Mouse (Mus musculus) layer of hippocampus, adult 9-11 months (tissue): ENCODE measurements at regions not wholly inside any gene's neighbourhood (a gene's known extent, or its start where the extent isn't known, plus 50 kb on each side); places are given as distances from the start of the nearest gene placed in this dataset.

Source experiments
- DNase-seq: peaks from one replicate; pipeline ENCODE4 v3.0.0; 2022

GRCm38 (mm10) chr7:89088141-89088540 is 315.9 kb downstream of the Tmem135 start:
- DNase-seq = no peak

GRCm38 (mm10) chr7:89086348-89086747 is 317.7 kb downstream of the Tmem135 start:
- DNase-seq = peak; percentile 9

DNA sequence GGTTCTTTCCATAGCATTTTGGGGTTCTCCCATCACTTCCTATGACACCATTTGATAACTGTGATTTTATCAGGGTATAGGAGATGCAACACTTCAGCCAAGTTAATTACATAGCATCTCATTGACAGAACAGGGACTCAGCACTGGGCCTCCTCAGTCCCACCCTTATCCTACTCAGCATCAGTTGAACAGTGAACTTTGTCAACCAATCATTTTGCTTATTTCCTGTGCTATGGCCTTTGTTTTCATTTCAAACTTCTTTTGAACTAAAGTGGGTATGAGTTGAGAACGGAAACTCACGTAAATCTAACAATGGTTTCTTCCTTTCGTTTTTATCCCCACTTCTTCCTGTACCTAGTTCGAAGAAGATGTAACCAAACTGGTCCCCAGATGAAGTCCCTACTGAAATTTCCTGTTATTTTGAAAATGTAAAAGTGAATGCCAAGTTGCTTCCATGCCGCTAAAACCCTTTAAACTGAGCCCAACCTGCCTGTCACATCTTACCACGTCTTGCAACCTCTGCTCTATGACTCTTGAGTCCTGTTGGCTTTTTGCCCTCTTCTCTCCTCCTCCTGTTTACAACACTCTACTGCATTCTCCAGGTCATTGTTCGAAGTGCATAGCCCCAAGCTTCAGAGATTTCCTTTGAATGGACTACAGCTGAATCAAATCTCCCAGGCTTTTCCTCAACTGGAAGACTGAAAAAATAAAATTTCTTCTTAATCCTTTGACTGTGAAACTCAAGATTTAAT is 329.9 kb downstream of the Tmem135 start:
- no peak for DNase-seq

DNA sequence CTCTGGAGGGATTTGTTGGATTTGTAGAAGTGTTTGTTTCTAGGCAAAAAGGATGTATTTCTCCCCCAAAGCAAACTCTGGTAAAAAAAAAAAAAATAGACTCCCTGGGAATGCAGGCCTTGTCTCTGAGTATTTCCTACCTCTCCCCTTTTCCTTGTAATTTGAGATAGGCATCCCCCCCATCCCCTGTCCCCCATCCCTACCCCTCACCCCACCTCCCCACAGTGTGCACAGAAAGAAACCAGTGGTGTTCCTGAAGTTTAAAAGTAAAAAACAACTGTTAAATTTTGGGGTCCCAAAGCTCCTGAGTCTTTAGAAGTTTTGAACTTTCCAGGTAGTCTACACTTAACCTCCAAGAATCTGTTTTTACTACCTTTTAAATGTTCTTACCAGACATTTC is 334.0 kb downstream of the Tmem135 start:
- DNase-seq = no peak

DNA sequence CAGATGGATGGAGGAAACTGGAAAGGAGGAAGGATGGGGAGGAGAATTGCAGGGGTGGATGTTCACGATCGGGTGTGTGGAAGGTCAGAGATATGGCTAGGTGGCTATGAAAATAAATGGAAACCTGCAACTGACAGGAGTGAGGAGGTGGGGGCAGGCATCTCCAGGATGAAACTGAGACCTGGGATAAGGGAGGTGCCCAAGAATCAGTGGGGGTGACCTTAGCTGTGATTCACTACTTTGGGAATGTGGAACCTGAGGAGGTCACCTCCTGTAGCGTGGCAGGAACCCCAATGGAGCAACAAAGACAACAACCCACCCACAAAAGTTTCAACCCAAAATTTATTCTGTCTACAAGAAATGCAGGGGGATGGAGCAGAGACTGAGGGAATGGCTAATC is 339.6 kb downstream of the Tmem135 start:
- no peak for DNase-seq

- no peak for DNase-seq
Observed at GRCm38 (mm10) chr7:89063630-89064029, 340.4 kb downstream of the Tmem135 start.

DNA sequence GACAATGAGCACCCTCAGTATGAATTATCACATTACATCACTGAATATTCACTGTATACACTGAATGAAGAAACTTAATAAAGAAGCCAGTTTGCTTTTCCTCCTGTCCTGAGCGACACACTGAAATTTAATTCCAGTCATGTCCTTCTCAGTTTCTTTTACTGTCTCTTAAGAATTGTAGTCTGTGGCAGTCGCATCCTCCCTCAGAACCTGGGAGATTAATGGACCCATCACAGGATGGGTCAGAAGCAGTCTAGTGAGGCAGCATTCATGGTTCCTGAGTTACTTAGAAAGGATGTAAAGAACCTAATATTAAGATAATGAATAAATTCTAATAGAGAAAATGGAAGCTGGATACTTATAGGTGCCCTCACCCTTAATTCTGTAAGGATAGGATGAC is 349.5 kb downstream of the Tmem135 start:
- DNase-seq = no peak

DNA sequence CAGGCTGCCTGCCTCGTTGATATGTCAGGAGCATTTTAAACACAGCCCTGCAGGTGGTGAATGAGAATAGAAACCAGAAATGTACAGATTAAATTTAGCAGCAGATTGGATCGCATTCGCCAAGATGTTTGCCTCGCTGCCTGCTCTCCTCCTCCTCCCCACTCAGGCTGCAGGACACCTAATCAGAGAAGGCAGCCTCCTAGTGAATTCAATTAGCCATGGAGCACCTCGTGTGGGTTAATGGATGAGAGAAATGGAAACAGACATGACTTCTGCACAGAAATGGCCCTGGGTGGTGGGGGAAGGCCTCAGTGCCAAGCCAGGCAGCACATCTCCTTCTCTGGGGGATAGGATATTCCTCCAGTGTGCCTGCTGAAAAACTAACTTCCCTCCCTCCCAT is 352.8 kb downstream of the Tmem135 start:
- DNase-seq = peak; percentile 59

DNA sequence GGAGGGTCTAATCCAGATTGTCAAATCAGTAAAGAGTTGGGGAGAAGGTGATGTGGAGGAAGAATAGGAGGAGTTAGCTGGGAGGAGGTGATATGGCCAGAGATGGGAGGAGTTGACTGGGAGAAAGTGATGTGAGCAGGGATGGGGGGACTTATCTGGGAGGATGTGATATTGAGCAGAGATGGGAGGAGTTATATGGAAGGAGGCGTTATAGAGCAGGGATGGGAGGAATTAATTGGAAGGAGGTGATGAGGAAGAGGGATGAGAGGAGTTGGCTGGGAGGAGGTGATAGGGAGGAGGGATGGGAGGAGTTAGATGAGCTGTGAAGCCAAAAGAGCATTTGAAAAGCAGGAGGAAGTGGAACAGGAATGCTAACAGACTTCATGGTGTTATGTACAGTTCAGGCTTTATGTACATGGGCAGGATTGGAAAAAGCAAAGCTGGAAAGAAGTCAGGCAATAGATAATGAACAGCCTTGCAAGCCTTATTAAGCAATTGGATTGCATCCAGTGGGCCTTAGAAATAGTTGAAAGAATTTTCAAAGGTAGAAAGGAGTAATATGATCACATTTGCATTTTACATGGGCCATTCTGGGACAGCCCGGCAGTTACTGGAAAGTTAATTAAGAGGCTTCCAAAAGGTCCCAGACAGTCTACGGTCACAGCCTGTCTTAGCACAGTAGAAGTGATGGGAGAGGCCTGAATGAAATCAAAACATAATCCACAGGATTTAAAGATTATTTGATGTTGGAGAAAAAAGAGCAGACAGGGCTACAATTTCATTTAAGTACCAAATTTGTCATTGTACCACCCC is 357.4 kb downstream of the Tmem135 start:
- DNase-seq = no peak

GRCm38 (mm10) chr7:89042977-89043376 is 361.0 kb downstream of the Tmem135 start:
- DNase-seq = no peak

DNA sequence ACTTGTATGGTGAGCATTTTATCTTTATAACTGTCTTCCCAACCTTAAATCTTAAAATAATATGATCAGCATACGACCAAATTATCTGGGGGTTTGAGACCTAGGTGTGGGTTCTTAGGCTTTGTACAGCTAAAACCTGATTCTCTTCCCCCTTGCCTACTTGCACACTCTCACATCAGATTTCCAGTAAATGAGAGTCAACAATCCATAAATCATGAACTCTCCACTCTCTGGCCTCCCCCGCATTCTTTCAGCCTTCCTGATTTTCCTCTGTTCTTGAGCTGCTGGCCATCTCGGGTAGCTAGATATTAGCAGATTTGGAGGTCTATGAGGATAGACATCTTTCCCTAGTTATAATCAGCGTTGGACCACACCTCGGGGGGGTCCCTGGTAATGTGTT is 362.7 kb downstream of the Tmem135 start:
- no peak for DNase-seq

- DNase-seq = no peak
Observed at GRCm38 (mm10) chr7:89040139-89040538, 363.9 kb downstream of the Tmem135 start.

DNA sequence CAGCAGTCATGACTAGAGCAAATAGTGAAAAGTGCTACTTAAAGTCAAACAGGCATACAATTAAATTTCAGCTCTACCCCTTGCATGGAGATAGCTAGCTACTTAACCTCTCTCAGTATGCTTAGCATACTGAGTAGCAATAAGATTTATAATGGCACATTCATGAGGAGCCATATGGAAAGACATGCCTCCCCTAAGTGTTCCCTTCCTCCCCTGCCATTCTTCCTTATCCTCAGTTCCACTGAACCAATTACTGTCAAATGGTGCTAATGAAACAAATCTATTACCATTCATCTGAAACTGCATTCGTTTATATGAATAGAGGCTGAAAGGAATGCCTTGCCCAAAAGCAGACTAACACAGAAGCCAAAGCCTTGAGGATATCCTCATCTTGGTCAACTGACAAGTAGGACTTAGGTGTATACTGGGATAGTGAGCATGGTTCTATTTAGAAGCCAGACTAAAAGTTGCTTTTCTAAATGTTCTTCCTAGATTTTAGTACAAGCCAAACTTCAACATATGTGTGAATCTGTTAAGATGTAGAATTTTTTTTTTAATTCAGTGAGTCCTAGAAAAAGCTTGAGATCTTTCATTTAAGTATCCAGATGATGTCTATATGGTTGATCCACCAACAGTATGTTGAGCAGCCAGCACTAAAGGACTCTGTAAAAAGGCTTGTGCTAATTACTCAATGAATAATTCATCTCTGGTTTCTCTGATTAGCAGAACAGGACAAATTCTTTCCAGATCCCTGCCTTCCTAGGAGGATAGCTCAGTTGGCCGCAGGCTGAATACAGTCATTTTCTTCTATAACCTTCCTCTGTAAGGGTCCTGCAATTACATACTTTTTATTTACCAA is 368.7 kb downstream of the Tmem135 start:
- DNase-seq = no peak

DNA sequence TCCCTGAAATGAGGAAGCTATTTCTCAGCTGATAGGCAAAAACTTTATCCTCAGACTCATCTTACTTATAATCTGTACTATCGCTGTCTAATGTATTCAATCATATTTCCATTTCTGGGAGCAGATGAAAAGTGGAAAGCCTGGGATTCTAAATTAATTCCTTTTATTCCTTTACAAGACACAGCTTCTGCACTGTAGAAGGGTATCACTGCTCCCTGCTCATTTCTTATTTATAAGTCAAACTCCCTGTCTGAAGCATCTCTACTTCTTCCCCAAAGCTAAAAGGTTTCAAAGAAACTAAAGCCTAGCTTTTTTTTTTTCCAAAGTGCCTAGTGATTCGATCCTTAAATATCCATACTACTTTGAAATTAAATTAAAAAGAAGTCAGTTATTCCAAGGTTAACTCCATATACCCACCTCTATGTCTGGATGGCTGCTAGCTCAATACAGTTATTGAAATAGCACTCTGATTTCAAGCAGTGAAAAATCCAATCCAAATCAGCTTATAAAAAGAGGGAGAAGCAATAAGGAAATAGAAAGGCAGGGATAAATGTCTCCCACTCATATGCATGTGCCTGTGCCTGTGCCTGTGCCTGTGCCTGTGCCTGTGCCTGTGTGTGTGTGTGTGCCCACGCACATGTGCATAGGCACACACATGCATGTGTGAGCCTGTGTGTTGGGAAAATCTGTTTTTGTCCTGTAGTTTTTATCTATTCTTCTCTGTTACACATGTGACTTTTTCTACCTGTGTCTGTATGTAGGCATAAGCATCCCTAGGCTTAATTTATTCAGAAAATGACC is 380.6 kb downstream of the Tmem135 start:
- DNase-seq = no peak

- no peak for DNase-seq
Observed at GRCm38 (mm10) chr7:88998815-88999392, 405.1 kb downstream of the Tmem135 start.

DNA sequence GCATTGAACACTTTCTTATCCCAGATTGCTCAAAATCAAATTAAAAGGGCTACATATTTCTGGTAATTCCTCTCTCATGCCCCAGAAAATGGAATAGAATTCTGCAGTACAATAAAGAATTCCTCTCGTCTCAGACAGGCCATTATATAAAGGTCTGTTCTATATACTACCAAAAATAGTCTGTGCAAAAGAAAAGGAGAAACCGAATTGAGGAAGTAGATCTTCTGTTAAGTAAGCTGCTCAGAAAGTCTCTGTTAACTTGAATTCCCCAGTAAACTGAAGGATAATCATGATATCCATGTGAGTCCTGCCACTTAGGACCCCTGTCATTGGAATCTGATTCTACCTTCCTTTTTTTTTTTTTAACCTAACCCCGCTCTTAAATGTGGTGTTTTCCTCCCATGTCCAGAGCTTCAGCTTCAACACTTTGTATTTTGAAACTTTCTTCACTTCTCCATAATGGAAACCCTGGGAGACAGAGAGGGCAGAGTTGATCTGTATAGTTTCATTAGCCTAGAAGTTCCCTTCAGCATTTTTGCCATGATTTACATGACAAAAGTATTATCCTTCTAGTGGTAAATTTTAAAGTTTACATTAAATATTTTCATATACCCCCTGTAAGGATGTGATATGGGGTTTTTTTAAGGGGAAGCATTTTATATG is 406.1 kb downstream of the Tmem135 start:
- DNase-seq = no peak

DNA sequence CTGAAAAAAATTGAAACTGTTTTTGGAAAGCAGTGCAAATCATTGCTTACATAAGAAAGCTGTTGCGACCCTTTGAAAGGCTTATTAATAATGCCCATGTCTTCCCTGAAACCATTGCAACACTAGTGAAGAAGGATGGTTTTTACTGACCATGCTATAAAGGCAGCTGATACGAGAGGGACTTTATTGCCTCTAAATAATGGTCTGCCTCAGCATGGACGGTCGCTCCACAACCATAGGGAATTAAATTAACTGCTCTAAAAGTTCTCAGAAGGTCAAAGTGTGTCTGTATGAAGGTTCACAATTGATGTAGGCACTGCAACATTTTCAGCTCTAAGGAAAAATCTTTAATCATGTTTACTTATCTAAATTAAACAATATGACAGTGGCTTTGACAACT is 429.6 kb downstream of the Tmem135 start:
- no peak for DNase-seq

DNA sequence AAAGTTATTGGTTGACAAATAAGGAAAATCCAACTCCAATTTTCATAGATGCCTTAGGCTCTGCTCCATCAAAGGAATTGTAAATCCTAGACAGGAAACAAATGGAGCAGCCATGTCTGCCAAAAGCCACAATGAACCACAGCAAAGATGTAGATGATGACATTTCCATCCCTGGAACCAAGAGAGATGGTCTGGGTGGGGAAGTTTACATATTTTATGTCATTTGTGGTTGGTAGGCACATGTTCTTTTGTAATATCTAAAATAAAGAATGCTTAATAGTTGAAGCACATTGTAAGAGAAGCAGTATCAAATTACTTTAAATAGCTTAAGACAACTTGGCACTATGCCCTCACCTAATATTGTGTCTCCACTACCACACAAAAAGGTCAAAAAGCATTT is 443.2 kb downstream of the Tmem135 start:
- DNase-seq = no peak

DNA sequence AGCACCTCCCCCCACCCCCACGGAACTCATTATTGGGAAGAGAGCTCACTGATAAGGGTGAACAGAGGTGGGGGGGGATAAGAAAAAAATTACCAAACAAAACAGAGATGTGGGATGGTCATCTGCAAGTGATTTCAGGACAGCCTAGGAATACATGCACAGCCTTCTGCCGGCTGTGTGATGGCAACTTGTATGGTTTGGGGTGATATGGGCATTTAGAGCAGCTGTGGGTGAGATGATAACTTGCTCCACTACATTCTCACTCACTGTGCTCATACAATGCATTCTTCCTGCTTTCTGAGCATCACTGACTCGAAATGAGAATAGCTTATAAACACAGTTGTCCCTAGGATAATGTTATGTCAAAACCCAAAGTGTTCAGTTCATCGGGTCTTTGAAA is 443.8 kb downstream of the Tmem135 start:
- no peak for DNase-seq

DNA sequence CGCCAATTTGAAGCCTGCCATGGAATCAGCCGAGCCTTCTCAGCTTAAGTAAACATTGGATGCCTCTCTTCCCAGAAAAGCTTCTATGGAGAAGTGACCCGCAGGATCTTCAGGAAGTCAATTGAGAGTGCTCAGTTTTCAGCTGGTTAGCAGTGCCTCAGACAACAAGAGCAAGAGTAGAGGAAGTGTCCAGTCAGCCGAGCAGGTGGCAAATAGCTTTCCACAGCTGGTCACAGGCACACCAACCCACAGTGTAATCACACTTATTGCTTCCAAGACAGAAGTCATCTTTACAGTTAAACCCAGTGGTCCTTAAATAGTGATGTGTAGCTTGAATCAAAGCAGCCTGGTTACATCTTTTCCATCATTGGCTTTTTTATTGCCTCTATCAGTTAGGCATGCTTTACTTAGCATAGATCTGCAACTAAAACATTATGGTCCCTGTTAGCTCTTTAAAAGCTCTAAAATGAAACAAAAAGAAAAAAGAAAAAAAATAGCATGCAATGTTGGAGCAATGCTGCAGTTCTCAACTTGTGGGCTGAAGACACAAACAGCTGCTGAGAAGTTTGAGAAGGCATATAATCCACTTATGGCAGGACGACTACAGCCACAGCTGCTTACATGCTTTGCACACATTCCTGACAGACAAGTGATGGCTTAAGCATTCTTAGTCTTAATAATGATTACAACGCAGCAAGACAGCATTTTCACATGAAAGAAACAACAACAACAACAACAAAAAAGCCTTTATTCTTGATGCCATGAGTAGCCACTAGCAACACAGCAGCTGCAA is 444.5 kb downstream of the Tmem135 start:
- no peak for DNase-seq

DNA sequence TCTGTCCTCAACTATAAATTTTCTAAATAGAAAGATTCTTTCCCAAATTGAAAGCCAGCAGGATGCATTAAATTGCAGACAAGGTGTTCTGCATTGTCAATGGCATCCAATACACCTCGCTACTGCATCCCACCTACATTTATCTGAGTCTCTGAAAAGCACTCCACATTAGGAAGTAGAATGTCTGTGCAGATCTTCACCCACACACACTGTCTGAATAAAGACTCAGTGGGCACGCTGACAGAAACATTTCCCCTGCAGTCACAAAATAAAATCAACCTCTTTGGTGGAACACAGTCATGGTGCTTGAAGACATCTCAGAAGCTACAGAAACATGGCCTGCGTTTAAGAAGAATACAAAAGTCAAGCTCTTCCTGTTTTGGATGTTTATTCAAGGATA is 449.0 kb downstream of the Tmem135 start:
- no peak for DNase-seq
